Mouse (Mus musculus) ovary, adult 18-20 months (tissue): ENCODE measurements around the gene Asic4.

Experiments used
- DNase-seq: peaks from one replicate; pipeline ENCODE4 v3.0.0; 2022; ENCODE audit warnings: low spot score, mixed read lengths

The Asic4 gene

GRCm38 (mm10) chr1:75467215-75467927 lies 17.1 kb downstream of the Asic4 start:
- DNase-seq = peak; percentile 54

- peak; percentile 79 for DNase-seq
Measured at GRCm38 (mm10) chr1:75469287-75469825, 19.1 kb downstream of the Asic4 start.

- DNase-seq = no peak
Measured at GRCm38 (mm10) chr1:75476441-75476840, 26.2 kb downstream of the Asic4 start.

GRCm38 (mm10) chr1:75477264-75477965 lies 27.2 kb downstream of the Asic4 start:
- peak; percentile 58 for DNase-seq

- DNase-seq = no peak
Measured at GRCm38 (mm10) chr1:75477966-75478290, 27.7 kb downstream of the Asic4 start.

- DNase-seq = no peak
Measured at GRCm38 (mm10) chr1:75478497-75478896, 28.3 kb downstream of the Asic4 start.

GRCm38 (mm10) chr1:75478916-75479634 lies 28.8 kb downstream of the Asic4 start, which contains the start of the genes Chpf and Tmem198:
Chpf (minus strand) TSS chr1:75479307.
Tmem198 (plus strand) TSS chr1:75479532.
- DNase-seq = peak; percentile 98

GRCm38 (mm10) chr1:75479635-75479989 lies 29.4 kb downstream of the Asic4 start:
- DNase-seq = no peak

- DNase-seq = no peak
Measured at GRCm38 (mm10) chr1:75480036-75480435, 29.8 kb downstream of the Asic4 start.

GRCm38 (mm10) chr1:75480735-75481134 lies 30.5 kb downstream of the Asic4 start:
- DNase-seq = no peak

GRCm38 (mm10) chr1:75486561-75486960 lies 36.3 kb downstream of the Asic4 start:
- DNase-seq = no peak

- DNase-seq = no peak
Measured at GRCm38 (mm10) chr1:75487040-75487404, 36.8 kb downstream of the Asic4 start.

GRCm38 (mm10) chr1:75487405-75488161 lies 37.3 kb downstream of the Asic4 start:
- peak; percentile 62 for DNase-seq

GRCm38 (mm10) chr1:75490785-75491551 lies 40.7 kb downstream of the Asic4 start:
- no peak for DNase-seq

GRCm38 (mm10) chr1:75492579-75493170 lies 42.4 kb downstream of the Asic4 start:
- no peak for DNase-seq

- no peak for DNase-seq
Measured at GRCm38 (mm10) chr1:75494878-75495548, 44.8 kb downstream of the Asic4 start.

GRCm38 (mm10) chr1:75498897-75499296 lies 48.7 kb downstream of the Asic4 start:
- no peak for DNase-seq

GRCm38 (mm10) chr1:75499441-75499840 lies 49.2 kb downstream of the Asic4 start:
- no peak for DNase-seq

GRCm38 (mm10) chr1:75501905-75502304 lies 51.7 kb downstream of the Asic4 start:
- DNase-seq = no peak

GRCm38 (mm10) chr1:75502945-75503650 lies 52.9 kb downstream of the Asic4 start:
- DNase-seq = no peak
